Mouse (Mus musculus) G1E (cell line): ENCODE measurements around the gene Cog1. TPM values are rescaled to one million over a fixed set of nuclear protein-coding genes. Genes with fewer than 3 reads are reported as not detected.

ENCODE experiments used
- ATAC-seq: 2 replicates; pipeline ENCODE4 v1.8.0; 2016; ENCODE audit warnings: mild to moderate bottlenecking; ENCODE audit not compliant: insufficient number of reproducible peaks, poor library complexity, low FRiP score, severe bottlenecking; ENCODE audit errors: extremely low read depth
- DNase-seq: peaks from one replicate; pipeline ENCODE4 v3.0.0; 2012; ENCODE audit warnings: low spot score
- H3K27me3 ChIP-seq: 2 replicates; pipeline ENCODE4 v1.6.1; 2012; ENCODE audit warnings: mild to moderate bottlenecking, low read length, inconsistent platforms; ENCODE audit not compliant: insufficient read depth
- H3K36me3 ChIP-seq: replicated peaks from 2 replicates; pipeline ENCODE3; 2012; ENCODE audit warnings: mild to moderate bottlenecking, inconsistent platforms
- H3K4me1 ChIP-seq: 2 replicates; pipeline ENCODE4 v1.6.1; 2012; ENCODE audit warnings: low read depth, low read length, inconsistent platforms, mixed read lengths; ENCODE audit not compliant: insufficient read depth
- H3K4me3 ChIP-seq: 2 replicates; pipeline ENCODE4 v1.5.1; 2012; ENCODE audit warnings: low read depth, mild to moderate bottlenecking, inconsistent platforms, low read length, moderate library complexity, mixed read lengths
- H3K9me3 ChIP-seq: replicated peaks from 2 replicates; pipeline ENCODE4 v1.6.1; 2012; ENCODE audit warnings: inconsistent platforms
- CTCF ChIP-seq: IDR thresholded peaks from 2 replicates; pipeline ENCODE4 v1.5.1; 2012; ENCODE audit warnings: low read depth, low read length, inconsistent platforms, mixed read lengths
- GATA1 ChIP-seq: IDR thresholded peaks from 2 replicates; pipeline ENCODE4 v1.6.1; 2012; ENCODE audit warnings: borderline replicate concordance, low read length, inconsistent platforms, mixed read lengths
- GATA2 ChIP-seq: IDR thresholded peaks from 2 replicates; pipeline ENCODE4 v1.6.1; 2012; ENCODE audit warnings: low read depth, low read length, inconsistent platforms, borderline replicate concordance
- POLR2AphosphoS5 ChIP-seq: IDR thresholded peaks from 2 replicates; pipeline ENCODE4 v1.6.1; 2012; ENCODE audit warnings: low read depth, low read length, inconsistent platforms; ENCODE audit not compliant: insufficient replicate concordance
- TAL1 ChIP-seq: conservative IDR thresholded peaks from 2 replicates; pipeline ENCODE4 v1.6.1; 2012; ENCODE audit warnings: low read depth, low read length, inconsistent platforms, mixed read lengths
- polyA plus RNA-seq: library from polyadenylated mRNA; stranded (reverse); fragments of >175 nt; gene quantifications from 2 replicates; pipeline ENCODE4 v1.2.3, GENCODE M21; 2012
- total RNA-seq, 2 experiments: library from RNA; stranded (forward) in 1 of 2; stranded (reverse) in 1 of 2; fragments of 200-1000 nt in 1 of 2; fragments of >200 nt in 1 of 2; fragmentation: Nextera tagmentation in 1 of 2; gene quantifications; 2 replicates each; pipeline ENCODE4 v1.2.3; 2014 to 2017

Cog1 gene
- total and polyA plus RNA-seq, 3 experiments = 22.4 to 33.3 (median 30.9) TPM

- no peak for DNase-seq
- Histone ChIP-seq H3K4me1 (peaks cover 45% of the 10 kb centered on the region), H3K36me3 (peaks cover 55% of the 10 kb centered on the region)
These were observed 38.1 kb downstream of the Cog1 start for GRCm38 (mm10) chr11:113687031-113687430.

GRCm38 (mm10) chr11:113690506-113690905, 41.5 kb downstream of the Cog1 start:
- H3K36me3 ChIP-seq = peaks cover 88% of the 10 kb centered on the region
- no peaks in the 10 kb centered on the region for H3K27me3 ChIP-seq
- ATAC-seq (no peak), DNase-seq (no peak)
- peaks cover 35% of the 10 kb centered on the region for H3K4me1 ChIP-seq
- no peaks in the 10 kb centered on the region for H3K9me3 ChIP-seq
- TF ChIP-seq TAL1 = no peak
- no peak overlapping the region for H3K4me3 ChIP-seq

More at GRCm38 (mm10) chr11:113687031-113687430, 38.1 kb downstream of the Cog1 start:
- TF ChIP-seq CTCF = no peak
- no peak for TF ChIP-seq TAL1
- TF ChIP-seq GATA1 = no peak
- no peak for TF ChIP-seq POLR2AphosphoS5
- Histone ChIP-seq H3K9me3 (no peaks in the 10 kb centered on the region), H3K27me3 (no peaks in the 10 kb centered on the region), H3K4me3 (no peak overlapping the region)
- ATAC-seq = no peak

- H3K9me3 ChIP-seq = no peaks in the 10 kb centered on the region
- no peak overlapping the region for H3K4me3 ChIP-seq
- H3K4me1 ChIP-seq = peaks cover 30% of the 10 kb centered on the region
- no peak for ATAC-seq
- TF ChIP-seq TAL1 = no peak
- TF ChIP-seq GATA2 = no peak
- no peak for TF ChIP-seq POLR2AphosphoS5
- no peak for TF ChIP-seq CTCF
- TF ChIP-seq GATA1 = no peak
- peaks cover 95% of the 10 kb centered on the region for H3K36me3 ChIP-seq
- DNase-seq = no peak
- no peaks in the 10 kb centered on the region for H3K27me3 ChIP-seq
These were observed 42.3 kb downstream of the Cog1 start for GRCm38 (mm10) chr11:113691318-113691717.

GRCm38 (mm10) chr11:113691851-113692250, 42.9 kb downstream of the Cog1 start:
- H3K4me1 ChIP-seq = peaks cover 25% of the 10 kb centered on the region
- no peak for DNase-seq
- no peak for ATAC-seq
- H3K27me3 ChIP-seq = no peaks in the 10 kb centered on the region
- TF ChIP-seq GATA1 (no peak), POLR2AphosphoS5 (no peak), GATA2 (no peak), TAL1 (no peak), CTCF (no peak)
- no peaks in the 10 kb centered on the region for H3K9me3 ChIP-seq
- H3K36me3 ChIP-seq = peaks cover 94% of the 10 kb centered on the region
- H3K4me3 ChIP-seq = no peak overlapping the region

- DNase-seq (no peak), ATAC-seq (no peak)
- H3K27me3 ChIP-seq = no peaks in the 10 kb centered on the region
- peaks cover 53% of the 10 kb centered on the region for H3K36me3 ChIP-seq
- TF ChIP-seq CTCF (no peak), GATA2 (no peak), TAL1 (no peak), GATA1 (no peak), POLR2AphosphoS5 (no peak)
- H3K4me1 ChIP-seq = no peaks in the 10 kb centered on the region
- no peaks in the 10 kb centered on the region for H3K9me3 ChIP-seq
- H3K4me3 ChIP-seq = no peak overlapping the region
These were observed 48.6 kb downstream of the Cog1 start for GRCm38 (mm10) chr11:113697571-113697970.

GRCm38 (mm10) chr11:113698013-113698545, 49.1 kb downstream of the Cog1 start:
- peaks cover 48% of the 10 kb centered on the region for H3K36me3 ChIP-seq
- TF ChIP-seq TAL1 = no peak
- TF ChIP-seq GATA2 = no peak

GRCm38 (mm10) chr11:113699643-113700042, 50.7 kb downstream of the Cog1 start:
- Histone ChIP-seq H3K36me3 (peaks cover 33% of the 10 kb centered on the region), H3K27me3 (no peaks in the 10 kb centered on the region)

More at GRCm38 (mm10) chr11:113698013-113698545, 49.1 kb downstream of the Cog1 start:
- no peaks in the 10 kb centered on the region for H3K9me3 ChIP-seq
- H3K4me1 ChIP-seq = no peaks in the 10 kb centered on the region
- ATAC-seq (no peak), DNase-seq (no peak)
- H3K4me3 ChIP-seq = no peak overlapping the region
- H3K27me3 ChIP-seq = no peaks in the 10 kb centered on the region

More at GRCm38 (mm10) chr11:113699643-113700042, 50.7 kb downstream of the Cog1 start:
- H3K9me3 ChIP-seq = no peaks in the 10 kb centered on the region
- ATAC-seq (no peak), DNase-seq (no peak)
- H3K4me3 ChIP-seq = no peak overlapping the region
- TF ChIP-seq CTCF (no peak), GATA2 (no peak), GATA1 (no peak), POLR2AphosphoS5 (no peak), TAL1 (no peak)
- peaks cover 6% of the 10 kb centered on the region; the same call in 1 of the 2 replicates for H3K4me1 ChIP-seq
